Mouse (Mus musculus) left cerebral cortex, postnatal 4 days (tissue): ENCODE data around the gene Tmem259. TPM values are rescaled to one million over a fixed set of nuclear protein-coding genes. Genes with fewer than 3 reads are reported as not detected.

Experiments used
- DNase-seq: peaks from one replicate; pipeline ENCODE4 v3.0.0-alpha.2; 2022
- intact Hi-C: fragments of 180-260 bp; cut with DNase I; formaldehyde crosslinking; loops from one replicate; pipeline ENCODE4 v1.15.1; 2025
- total RNA-seq, 2 experiments: library from RNA; stranded (reverse); gene quantifications; 2 replicates each; pipeline ENCODE4 v1.2.3; 2021

Gene Tmem259
- total RNA-seq, 2 experiments from 2014 or later: 117 to 127 TPM

GRCm38 (mm10) chr10:79924998-79925784 is 58.9 kb downstream of the Tmem259 start:
- DNase-seq: peak; percentile 94
- intact Hi-C loops: loop anchor here (10.0 kb wide), 1 partner anchor 90 kb away; no protein-coding TSS in a partner anchor

Other genes with a start within 250 kb of the Tmem259 start
- 10 to 100 TPM; 44.8 to 51.8 TPM for gene Polrmt, start 237.7 kb downstream of the Tmem259 start, total RNA-seq
- 1 to 10 TPM; 1.3 to 1.7 TPM for gene Fgf22, start 229.3 kb downstream of the Tmem259 start, total RNA-seq
- gene Rnf126, start 217.4 kb downstream of the Tmem259 start, total RNA-seq: 10 to 100 TPM; 85.0 to 95.3 TPM
- gene Fstl3, start 207.1 kb downstream of the Tmem259 start, total RNA-seq: 1 to 10 TPM; 2.5 to 3.2 TPM
- under 1 TPM in 1 of 2 experiments, not detected in 1; 0.52 TPM for gene Prss57, start 193.4 kb downstream of the Tmem259 start, total RNA-seq
- 100 to 1,000 TPM; 404 to 409 TPM for gene Palm, start 190.8 kb downstream of the Tmem259 start, total RNA-seq
- gene Misp, start 163.3 kb downstream of the Tmem259 start, total RNA-seq: under 1 TPM; 0.46 to 0.76 TPM
- gene Ptbp1, start 129.9 kb downstream of the Tmem259 start, total RNA-seq: 10 to 100 TPM; 91.7 to 92.7 TPM
- 1 to 10 TPM; 6.9 to 7.0 TPM for gene Prtn3, start 109.9 kb downstream of the Tmem259 start, total RNA-seq
- 100 to 1,000 TPM; 277 to 305 TPM for gene Plppr3, start 109.7 kb downstream of the Tmem259 start, total RNA-seq
- not detected for gene Elane, start 98.1 kb downstream of the Tmem259 start, total RNA-seq
- not detected for gene Cfd, start 93.5 kb downstream of the Tmem259 start, total RNA-seq
- gene Med16, start 75.4 kb downstream of the Tmem259 start, total RNA-seq: 10 to 100 TPM; 56.4 to 59.6 TPM
- not detected for gene Gm26602, start 73.5 kb downstream of the Tmem259 start, total RNA-seq
- 1 to 10 TPM; 5.0 to 6.8 TPM for gene Kiss1r, start 67.4 kb downstream of the Tmem259 start, total RNA-seq
- gene R3hdm4, start 63.1 kb downstream of the Tmem259 start, total RNA-seq: 100 to 1,000 TPM; 307 to 309 TPM
- 1 to 10 TPM; 6.3 to 9.5 TPM for gene Arid3a, start 57.3 kb downstream of the Tmem259 start, total RNA-seq
- gene Wdr18, start 24.2 kb downstream of the Tmem259 start, total RNA-seq: 10 to 100 TPM; 51.7 to 55.8 TPM
- gene Grin3b, start 13.6 kb downstream of the Tmem259 start, total RNA-seq: under 1 TPM; 0.12 to 0.30 TPM
- gene Cnn2, start 4.3 kb upstream of the Tmem259 start, total RNA-seq: 10 to 100 TPM; 12.4 to 17.2 TPM
- gene Abca7, start 12.2 kb upstream of the Tmem259 start, total RNA-seq: 1 to 10 TPM; 7.2 to 8.1 TPM
- gene Arhgap45, start 32.3 kb upstream of the Tmem259 start, total RNA-seq: 1 to 10 TPM; 1.6 to 1.7 TPM
- 10 to 100 TPM; 63.9 to 74.2 TPM for gene Polr2e, start 55.5 kb upstream of the Tmem259 start, total RNA-seq
- gene Gpx4, start 62.8 kb upstream of the Tmem259 start, total RNA-seq: 100 to 1,000 TPM; 311 to 347 TPM
- 10 to 100 TPM; 28.8 to 30.8 TPM for gene Sbno2, start 121.2 kb upstream of the Tmem259 start, total RNA-seq
- gene Stk11, start 131.5 kb upstream of the Tmem259 start, total RNA-seq: 100 to 1,000 TPM; 100 to 111 TPM
- 100 to 1,000 TPM; 247 to 270 TPM for gene Atp5d, start 154.3 kb upstream of the Tmem259 start, total RNA-seq
- gene Cbarp, start 156.5 kb upstream of the Tmem259 start, total RNA-seq: 100 to 1,000 TPM; 299 to 316 TPM
- gene Midn, start 163.9 kb upstream of the Tmem259 start, total RNA-seq: 100 to 1,000 TPM; 158 to 163 TPM
- gene Cirbp, start 181.7 kb upstream of the Tmem259 start, total RNA-seq: 100 to 1,000 TPM; 211 to 228 TPM
- gene 1600002K03Rik, start 188.6 kb upstream of the Tmem259 start, total RNA-seq: 1 to 10 TPM; 6.0 to 6.1 TPM
- gene Efna2, start 195.2 kb upstream of the Tmem259 start, total RNA-seq: 10 to 100 TPM; 25.5 to 28.6 TPM
- gene Mum1, start 242.1 kb upstream of the Tmem259 start, total RNA-seq: 10 to 100 TPM; 53.9 to 55.2 TPM